Mouse (Mus musculus): ENCODE results near the gene Ddah2.
"Not testable (repeated sequence)": the region's sequence is repeated elsewhere in the genome, so short reads cannot be mapped to it uniquely, and the experiment has no call there.

Ddah2 gene

GRCm38 (mm10) chr17:35027277-35028068 lies 31.4 kb upstream of the Ddah2 start, which contains the start of gene Sapcd1:
TSS of gene Sapcd1 (minus strand) at chr17:35028016.
- DNase-seq: no peak

- no peak for DNase-seq
These were observed 30.5 kb upstream of the Ddah2 start for GRCm38 (mm10) chr17:35028315-35028714.

GRCm38 (mm10) chr17:35029691-35030532 lies 28.9 kb upstream of the Ddah2 start:
- peak; percentile 49 for DNase-seq

- DNase-seq: no peak
These were observed 27.6 kb upstream of the Ddah2 start for GRCm38 (mm10) chr17:35031272-35031671.

- DNase-seq: no peak
These were observed 27.0 kb upstream of the Ddah2 start for GRCm38 (mm10) chr17:35031880-35032279.

- no peak for DNase-seq
These were observed 26.4 kb upstream of the Ddah2 start for GRCm38 (mm10) chr17:35032323-35032870.

- not testable (repeated sequence) for DNase-seq
These were observed 25.1 kb upstream of the Ddah2 start for GRCm38 (mm10) chr17:35033703-35034102.

- DNase-seq: no peak
These were observed 23.9 kb upstream of the Ddah2 start for GRCm38 (mm10) chr17:35034896-35035295.

- DNase-seq: no peak
These were observed 19.5 kb upstream of the Ddah2 start for GRCm38 (mm10) chr17:35039121-35039873.

- no peak for DNase-seq
These were observed 15.0 kb upstream of the Ddah2 start for GRCm38 (mm10) chr17:35043794-35044193.

- DNase-seq: no peak
These were observed 13.7 kb upstream of the Ddah2 start for GRCm38 (mm10) chr17:35044904-35045806.

- DNase-seq: no peak
These were observed 12.8 kb upstream of the Ddah2 start for GRCm38 (mm10) chr17:35045807-35046680.

GRCm38 (mm10) chr17:35046681-35047455 lies 12.0 kb upstream of the Ddah2 start, which contains the start of gene Msh5:
TSS of gene Msh5 (minus strand) at chr17:35046745.
- peak; percentile 99 for DNase-seq

- peak; percentile 56 for DNase-seq
These were observed 11.1 kb upstream of the Ddah2 start for GRCm38 (mm10) chr17:35047688-35048087.

GRCm38 (mm10) chr17:35048149-35048931 lies 10.5 kb upstream of the Ddah2 start:
- DNase-seq: peak; percentile 51

GRCm38 (mm10) chr17:35048932-35049440 lies 9.8 kb upstream of the Ddah2 start:
- no peak for DNase-seq

GRCm38 (mm10) chr17:35049561-35050016 lies 9.2 kb upstream of the Ddah2 start, which contains the start of gene Clic1:
TSS of gene Clic1 (plus strand) at chr17:35049966.
- DNase-seq: peak; percentile 74

- DNase-seq: peak; percentile 90
These were observed 8.6 kb upstream of the Ddah2 start for GRCm38 (mm10) chr17:35050126-35050750.
